Mouse (Mus musculus) activated CD4-positive, CD25-positive, alpha-beta regulatory T cell, adult 4 months (primary cell): ENCODE results near the gene Cst8. TPM values are rescaled to one million over a fixed set of nuclear protein-coding genes. Genes with fewer than 3 reads are reported as not detected.
"Not testable (repeated sequence)": the region's sequence is repeated elsewhere in the genome, so short reads cannot be mapped to it uniquely, and the experiment has no call there.

ENCODE experiments used
- ATAC-seq: one replicate; pipeline ENCODE4 v1.8.0; 2017
- polyA plus RNA-seq, 2 experiments: library from polyadenylated mRNA; unstranded; fragments of 100-300 nt; shearing (Covaris generic); gene quantifications; one replicate each; pipeline ENCODE4 v1.2.1; 2017

The Cst8 gene
- polyA plus RNA-seq = not detected

DNA sequence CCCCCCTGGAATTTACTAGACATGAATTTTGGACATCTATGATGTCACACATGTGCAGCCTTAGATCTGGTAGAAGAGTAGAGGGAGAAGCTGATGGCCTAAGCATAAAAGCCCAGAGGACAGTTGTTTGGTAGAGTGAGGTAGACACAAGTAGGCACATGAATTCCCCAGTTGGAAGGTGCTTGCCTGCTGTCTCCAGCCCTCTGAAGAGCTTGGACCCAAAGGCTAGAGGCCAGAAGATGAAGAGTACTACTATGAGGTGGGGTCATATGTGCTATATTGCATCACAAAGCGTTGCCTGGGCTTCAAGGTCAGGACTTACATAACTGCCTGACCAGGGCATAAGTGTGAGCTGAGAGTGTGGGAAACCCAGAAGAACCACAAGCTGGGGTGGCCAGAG lies at the start of gene Cst8:
Cst8 (plus strand) TSS at position 301 of the 400 bp plus-strand sequence.
- ATAC-seq = no peak

DNA sequence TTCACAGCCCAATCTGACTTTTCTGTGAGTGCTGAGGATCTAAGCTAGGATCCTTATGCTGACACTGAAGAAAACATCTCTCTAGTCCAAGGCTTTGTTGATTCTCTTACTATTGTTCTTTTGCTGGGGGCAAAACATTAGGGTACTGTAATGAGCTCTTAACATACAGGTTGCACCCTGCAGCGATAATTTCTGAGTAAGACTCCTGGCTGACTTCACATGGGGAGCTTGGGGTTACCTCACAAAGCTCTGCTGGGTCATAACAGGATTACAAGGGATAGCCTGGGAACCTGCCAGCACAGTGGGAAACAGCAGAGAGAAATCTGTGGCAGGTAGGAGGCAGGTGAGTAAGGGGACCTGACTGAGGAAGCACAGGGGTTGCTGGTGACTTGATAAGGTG lies 48.5 kb upstream of the Cst8 start, which contains the start of gene Cstl1:
Cstl1 (plus strand) TSS at position 301 of the 400 bp plus-strand sequence.
- no peak for ATAC-seq

DNA sequence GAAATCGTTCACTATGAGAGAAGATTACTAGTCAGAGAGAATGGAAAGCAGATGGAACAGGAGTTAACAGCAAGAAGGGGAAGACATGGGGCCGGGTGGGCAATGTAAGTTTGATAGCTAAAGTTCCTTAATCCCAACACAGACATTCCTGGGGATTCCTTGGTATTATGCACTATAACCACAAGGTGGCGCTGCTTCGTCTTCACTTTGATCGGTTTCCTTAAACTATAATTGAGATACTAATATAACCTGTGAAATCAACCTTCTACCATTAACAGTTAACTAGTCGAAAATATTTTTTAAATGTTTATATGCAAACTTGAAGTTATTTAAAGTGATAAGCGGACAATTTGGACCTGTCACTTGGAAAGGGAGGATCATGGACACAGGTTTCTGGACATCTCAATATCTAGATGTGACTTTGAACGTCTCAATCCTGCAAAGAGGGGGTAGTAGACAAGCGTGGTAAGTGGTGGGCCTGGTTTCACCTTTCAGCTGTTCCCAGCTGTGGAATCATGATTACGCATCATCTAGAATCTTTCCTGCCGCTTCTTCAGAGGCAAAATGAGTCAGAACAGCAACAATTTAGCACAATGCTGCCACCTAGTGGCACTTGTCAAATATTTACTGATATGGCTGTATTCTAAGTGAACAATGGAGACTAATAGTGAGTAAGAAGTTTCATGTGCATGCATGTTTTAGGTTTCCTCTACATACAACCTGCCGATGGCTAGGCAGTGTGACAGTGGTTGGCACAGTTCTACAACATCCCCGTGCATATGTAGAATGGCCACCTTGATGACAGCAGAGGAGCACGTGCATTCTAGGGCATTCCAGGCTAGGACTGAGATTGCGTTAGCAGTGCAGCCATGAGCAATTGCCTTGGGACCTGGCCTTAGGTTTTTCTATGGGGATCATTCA lies 46.4 kb upstream of the Cst8 start:
- ATAC-seq = peak; percentile 93

DNA sequence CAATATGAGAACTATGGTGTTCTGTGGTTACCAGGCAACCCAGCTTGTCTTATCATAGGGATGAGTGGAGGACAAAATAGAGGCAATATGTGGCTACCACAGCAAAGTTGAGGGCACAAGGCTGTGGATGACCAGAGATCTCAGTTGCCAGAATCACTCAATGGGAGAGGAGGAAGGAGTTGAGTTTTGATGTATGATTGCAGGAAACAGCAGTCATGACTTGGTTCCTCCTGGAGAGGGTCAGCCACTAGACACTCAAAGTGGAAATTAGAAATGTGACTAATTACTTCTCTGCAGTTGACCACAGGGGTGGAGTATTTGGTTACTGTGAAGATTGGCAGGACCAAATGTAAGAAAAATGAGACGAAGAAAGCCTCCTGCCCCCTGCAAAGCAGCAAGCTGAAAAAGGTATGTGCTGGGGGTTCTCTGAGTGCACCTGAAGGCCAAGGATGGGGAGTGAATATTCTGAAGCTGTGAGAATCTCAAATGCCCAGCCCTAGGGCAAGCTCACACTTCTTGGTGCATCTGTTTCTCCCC lies 44.2 kb upstream of the Cst8 start:
- ATAC-seq = no peak

DNA sequence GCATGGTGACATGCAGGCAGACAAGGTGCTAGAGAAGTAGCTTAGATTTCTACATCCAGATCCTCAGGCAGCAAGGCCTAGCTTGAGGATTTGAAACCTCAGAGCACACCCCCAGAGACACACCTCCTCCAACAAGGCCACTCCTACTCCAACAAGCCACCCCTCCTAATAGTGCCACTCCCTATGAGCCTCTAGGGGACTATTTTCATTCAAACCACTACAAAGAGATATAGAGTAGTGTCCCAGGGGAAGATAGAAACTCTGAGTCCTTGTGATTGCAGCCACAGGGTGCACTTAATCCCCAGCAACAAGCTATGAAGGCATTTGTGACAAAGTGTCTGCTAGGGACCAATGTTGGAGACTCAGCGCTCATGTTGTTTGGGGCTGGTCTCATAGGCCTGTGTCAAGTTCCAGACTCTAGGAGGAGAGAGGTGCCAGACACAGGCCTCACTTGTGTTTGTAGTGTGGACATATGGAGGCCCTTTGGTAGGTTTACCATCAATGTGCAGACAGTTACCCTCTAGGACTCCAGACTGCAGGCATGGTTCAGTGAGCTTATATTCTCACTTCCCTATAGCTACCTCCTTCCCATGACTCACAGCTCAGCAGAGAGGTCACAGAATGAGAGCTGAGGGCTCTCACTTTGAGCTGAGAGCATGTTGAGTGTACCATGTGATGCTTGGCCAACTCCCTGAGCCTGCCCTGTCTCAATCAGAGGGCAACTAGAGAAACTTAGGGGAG lies 34.8 kb upstream of the Cst8 start:
- ATAC-seq = no peak

DNA sequence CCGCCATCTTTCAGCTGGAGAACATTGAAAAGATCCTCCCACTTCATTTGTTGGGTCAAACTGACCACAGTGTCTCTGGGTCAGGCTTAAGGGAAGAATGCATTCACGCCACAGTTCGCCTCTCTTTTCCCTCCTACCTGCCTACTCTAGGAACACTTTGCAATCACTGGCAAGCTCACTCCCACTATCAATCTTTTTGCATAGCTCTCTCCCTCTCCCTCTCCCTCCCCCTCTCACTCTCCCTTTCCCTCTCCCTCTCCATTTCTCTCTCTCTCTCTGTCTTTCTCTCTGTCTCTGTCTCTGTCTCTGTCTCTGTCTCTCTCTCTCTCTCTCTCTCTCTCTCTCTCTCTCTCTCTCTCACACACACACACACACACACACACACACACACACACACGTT lies 27.2 kb upstream of the Cst8 start, which contains the start of gene Cst11:
Cst11 (minus strand) TSS at position 101 of the 400 bp plus-strand sequence.
- ATAC-seq = not testable (repeated sequence)

DNA sequence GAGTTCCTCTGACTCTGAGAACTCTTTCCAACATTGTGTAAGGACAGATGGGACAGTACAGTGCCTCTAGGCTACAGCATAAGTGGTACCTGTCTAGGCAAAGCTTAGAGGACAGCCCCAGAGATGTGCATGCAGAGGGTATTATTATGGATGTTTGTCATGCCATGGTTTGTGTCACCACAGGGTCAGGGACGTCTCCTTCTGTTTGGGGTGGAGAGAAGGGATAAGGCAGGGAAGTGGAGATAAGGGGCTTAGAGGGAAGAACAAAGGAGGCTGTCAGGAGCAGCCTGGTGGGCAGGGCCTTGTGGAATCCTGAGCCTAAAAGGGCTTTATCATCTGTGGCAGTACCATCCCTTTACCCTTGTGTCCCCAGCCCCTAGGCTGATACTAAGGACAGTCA lies 16.9 kb upstream of the Cst8 start, which contains the start of gene 8030411F24Rik:
8030411F24Rik (plus strand) TSS at position 301 of the 400 bp plus-strand sequence.
- no peak for ATAC-seq

DNA sequence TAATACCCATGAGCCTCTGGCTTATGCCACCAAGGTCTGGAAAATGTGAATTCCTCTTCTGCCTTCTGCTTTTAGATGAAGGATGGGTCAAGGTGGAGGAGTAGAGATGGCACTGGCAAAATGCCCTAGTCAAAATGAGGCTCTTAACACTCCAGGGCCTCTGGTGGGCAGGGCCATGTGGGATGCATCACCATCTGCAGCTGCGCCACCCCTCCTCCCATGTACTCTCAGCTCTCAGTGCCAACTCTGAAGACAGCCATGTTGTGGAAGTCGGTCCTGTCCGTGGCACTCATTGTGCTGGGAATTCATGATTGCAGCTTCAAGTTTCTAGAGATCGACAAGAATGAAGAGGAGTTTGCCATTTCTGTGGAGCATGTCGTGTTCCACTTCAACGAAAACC lies 9.4 kb upstream of the Cst8 start, which contains the start of gene Cst12:
Cst12 (plus strand) TSS at position 220 of the 400 bp plus-strand sequence.
- ATAC-seq = no peak

DNA sequence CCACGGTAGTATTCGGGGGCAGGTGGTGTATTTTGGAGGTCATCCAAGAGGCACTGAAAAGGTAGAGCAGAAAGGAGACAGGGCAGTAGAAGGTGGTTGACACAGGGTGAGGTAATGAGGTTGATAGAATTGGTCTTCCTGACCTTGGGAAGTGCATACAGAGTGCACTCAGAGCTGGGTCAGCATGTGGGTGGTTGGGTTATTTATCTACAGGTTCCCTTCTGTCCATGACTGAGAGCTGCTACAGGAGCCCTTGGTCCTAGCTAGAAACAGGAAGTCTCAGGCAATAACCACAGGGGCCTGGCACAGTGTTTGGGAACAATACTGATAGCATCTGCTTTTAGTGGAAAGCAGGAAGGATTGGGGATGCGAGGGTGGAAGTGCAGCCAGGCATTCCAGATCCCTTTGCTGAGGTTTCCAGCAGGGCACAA lies 2.9 kb downstream of the Cst8 start:
- no peak for ATAC-seq

DNA sequence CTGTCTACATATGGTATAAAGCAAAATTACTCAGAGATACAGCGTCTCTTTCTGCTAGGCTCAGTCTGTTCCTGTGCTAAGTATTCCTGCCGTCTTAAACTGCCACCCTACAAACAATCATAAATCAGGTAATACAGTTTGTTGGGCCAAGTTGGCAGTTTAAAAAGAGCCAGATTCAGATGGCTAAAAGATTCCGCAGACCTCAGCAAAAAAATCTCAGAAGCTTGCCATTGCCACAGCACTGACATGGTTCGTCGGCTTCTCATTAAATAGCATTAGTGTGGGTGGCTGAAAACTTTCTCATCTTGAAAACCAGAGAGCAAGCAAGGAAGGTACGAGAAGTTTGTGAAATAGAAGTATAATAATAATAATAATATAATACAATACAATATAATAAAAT lies 8.1 kb downstream of the Cst8 start:
- ATAC-seq = no peak

DNA sequence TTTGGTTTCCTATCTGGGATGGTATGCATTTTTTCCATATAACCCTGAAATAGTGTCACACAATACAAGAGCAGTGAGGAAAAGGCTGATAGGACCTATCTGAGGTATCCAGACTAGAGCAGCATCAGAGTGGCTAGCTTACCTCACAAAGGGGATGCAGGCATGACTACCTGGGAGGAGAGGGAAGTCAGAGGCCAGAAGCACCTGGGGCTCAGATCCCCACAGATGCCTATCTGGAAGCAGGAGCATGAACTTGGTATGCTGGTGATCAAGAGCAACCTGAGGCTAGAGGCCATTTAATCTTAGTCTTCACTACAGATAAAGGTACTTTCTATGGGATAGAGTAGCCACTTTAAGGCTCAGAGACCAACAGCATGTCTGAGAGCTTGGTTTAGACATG lies 21.3 kb downstream of the Cst8 start, which contains the start of gene Cst13:
Cst13 (plus strand) TSS at position 173 of the 400 bp plus-strand sequence.
- ATAC-seq = no peak

DNA sequence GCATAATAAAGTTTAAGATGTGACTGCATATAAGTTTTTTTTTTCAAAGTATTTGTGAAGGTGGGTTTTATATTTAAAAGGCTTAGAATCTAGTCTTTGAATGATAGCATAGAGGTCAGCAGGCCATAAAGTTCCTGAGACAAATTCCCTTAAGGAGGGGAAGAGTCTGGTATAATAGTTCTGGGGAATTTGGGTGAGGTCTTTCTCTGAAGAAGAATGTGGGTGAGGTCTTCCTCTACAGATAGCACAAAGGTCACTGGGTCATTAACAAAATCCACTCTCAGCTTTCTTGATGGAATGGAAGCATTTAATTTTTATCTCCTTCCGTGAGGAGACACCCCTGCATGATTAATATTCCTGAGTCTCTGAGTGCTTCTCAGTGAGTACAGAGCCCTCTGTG lies 27.4 kb downstream of the Cst8 start:
- ATAC-seq = no peak

DNA sequence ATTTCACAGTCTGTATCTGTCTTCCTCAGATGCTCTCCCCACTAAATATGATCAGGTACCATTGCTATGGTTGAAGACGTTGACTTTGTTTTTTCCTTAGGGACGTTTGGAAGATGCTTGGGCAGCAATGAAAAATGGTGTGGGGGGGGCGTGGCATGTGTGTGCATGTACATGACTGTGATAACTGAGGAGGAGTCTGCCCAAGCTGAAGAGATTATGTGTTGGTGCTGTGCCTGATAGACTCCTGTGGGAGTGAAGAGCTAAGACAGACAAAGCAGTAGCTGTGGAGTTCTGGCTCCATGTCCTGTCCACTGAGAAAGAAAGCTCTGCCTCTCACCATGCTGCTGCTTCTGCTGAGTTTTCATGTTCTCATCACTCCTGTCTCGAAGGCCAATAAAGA lies 36.3 kb downstream of the Cst8 start, which contains the start of gene Cst9:
Cst9 (plus strand) TSS at position 236 of the 400 bp plus-strand sequence.
- no peak for ATAC-seq

DNA sequence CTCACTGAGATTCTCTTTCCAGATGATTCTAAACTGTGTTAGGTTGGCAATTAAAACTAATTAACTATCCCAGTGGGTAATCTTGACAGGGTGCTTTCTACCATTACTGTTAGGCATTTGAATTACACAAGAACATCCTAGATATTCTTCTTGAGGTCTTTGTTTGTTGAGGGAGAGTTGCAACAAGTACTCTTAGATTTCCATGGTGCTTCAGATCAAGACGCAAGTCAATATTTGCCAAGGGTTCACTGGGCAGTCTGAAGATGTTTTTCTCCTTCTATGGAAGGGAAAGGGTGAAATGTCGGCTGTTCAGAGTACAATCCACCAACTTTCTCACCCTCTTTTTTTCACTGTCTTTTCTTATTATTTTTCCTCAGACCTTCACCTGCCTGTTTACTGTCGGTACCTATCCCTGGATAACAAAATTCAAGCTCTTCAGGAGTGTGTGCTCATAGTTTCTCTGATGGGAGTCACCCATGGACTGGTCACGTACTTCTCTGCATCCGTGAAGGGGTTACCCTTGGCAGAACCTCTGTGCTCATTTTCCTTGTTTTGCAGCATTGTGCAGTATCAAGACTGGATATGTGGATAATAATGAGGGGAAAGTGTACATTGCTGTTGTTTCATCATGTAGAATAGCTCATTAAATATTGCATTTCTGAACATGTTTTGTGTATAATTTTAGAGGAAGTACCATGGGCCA lies 39.6 kb downstream of the Cst8 start:
- no peak for ATAC-seq

DNA sequence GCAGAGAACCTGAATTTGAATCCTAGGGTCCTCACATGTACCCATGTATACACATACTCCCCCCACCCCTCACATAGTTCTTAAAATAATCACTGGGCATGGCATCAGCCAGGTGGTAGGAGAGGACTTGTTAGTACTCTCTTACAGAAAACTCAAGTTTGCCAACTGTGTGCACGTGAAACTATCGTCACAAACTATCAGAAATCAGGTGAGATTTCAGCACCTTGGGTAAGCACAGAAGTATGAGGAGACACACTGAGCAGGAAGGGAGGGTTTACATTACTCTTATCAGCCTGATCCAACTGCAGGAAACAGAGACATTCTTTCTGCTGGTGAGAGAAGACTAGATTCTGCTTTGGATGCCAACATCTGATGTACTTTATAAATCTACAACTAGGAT lies 40.6 kb downstream of the Cst8 start:
- ATAC-seq = no peak

DNA sequence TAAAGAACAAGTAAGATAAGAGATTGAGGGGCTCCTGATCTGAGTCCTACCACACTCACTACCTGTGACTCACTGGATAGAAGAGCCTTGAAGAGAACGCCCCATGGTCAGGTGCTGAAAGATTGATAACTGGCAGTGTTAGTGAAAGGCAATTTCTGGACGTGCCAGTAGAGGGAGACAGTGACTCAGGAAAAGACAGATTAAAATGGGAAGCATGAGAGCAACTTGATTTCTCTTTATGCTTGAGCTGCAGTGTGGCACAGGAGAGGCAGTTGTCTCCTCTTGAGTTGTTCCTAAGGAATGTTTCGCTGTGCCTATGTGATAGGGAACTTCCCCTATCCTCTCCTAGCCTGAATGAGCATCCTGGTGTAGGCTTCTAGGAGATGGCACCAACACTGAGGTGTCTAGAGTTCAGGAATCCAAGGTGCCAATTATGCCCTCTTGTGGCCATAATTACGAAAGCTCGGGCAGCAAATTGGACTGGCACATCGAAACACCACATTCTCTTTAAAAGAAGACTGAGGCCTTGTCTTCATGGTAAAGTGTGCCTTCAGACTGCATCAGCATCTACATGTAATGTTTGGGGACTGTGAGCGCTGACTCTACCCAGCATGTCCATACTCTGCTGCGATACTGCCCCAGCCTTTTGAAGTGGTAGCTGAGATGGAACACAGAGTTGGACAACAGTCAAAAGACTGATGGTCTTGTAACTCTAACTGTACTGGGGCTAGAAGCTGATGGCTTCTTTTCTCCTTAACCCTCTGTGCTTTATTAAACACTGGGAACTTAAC lies 52.7 kb downstream of the Cst8 start:
- peak; percentile 68 for ATAC-seq

Other genes starting within 250 kb of the Cst8 start
- 10 to 100 TPM; 55.2 to 64.6 TPM for gene Nxt1, start 126.2 kb upstream of the Cst8 start, polyA plus RNA-seq
- gene Gzf1, start 117.8 kb upstream of the Cst8 start, polyA plus RNA-seq = 10 to 100 TPM; 11.1 to 12.3 TPM
- gene Napb, start 66.3 kb upstream of the Cst8 start, polyA plus RNA-seq = 1 to 10 TPM in 1 of 2 experiments, under 1 TPM in 1; 0.45 to 1.6 TPM
- gene Cstl1, start 48.4 kb upstream of the Cst8 start, polyA plus RNA-seq = not detected
- not detected for gene Cst11, start 27.3 kb upstream of the Cst8 start, polyA plus RNA-seq
- not detected for gene 8030411F24Rik, start 16.8 kb upstream of the Cst8 start, polyA plus RNA-seq
- not detected for gene Cst12, start 9.4 kb upstream of the Cst8 start, polyA plus RNA-seq
- gene Cst13, start 21.3 kb downstream of the Cst8 start, polyA plus RNA-seq = not detected
- not detected for gene Cst9, start 36.4 kb downstream of the Cst8 start, polyA plus RNA-seq
- not detected for gene 9230104L09Rik, start 66.3 kb downstream of the Cst8 start, polyA plus RNA-seq
- gene Cst3, start 76.9 kb downstream of the Cst8 start, polyA plus RNA-seq = 100 to 1,000 TPM; 167 to 192 TPM
- not detected for gene Gm1330, start 204.5 kb downstream of the Cst8 start, polyA plus RNA-seq
- not detected for gene Gm10750, start 218.5 kb downstream of the Cst8 start, polyA plus RNA-seq